Mouse (Mus musculus): ENCODE data around the gene Pls1. TPM values are rescaled to one million over a fixed set of nuclear protein-coding genes. Genes with fewer than 3 reads are reported as not detected.

Pls1 gene
- polyA plus RNA-seq, 2 experiments, result 0.69 to 1.8 TPM

DNA sequence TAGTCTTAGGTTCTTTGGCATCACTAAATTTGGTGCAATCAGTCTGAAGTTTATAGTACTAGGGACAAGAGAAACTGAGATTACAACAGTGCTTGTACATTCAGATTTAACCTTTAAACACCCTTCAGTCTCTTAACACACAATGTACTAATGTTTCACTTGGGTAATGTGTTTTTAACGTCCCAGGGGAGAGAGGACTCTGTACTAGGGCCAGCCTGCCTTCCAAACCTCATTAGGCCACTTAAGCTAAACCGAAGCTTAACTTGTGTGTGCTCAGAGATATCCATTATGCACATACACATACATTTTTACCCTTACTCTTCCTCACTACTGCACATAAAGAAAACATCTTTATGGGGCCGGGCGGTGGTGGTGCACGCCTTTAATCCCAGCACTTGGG lies 97.8 kb downstream of the Pls1 start:
- no peaks in the 10 kb centered on the region for H3K36me3 ChIP-seq (ENCODE audit: control insufficient read depth, insufficient read depth, low read length)
- 89% methylated on average over 5 of the region's 5 CpGs for WGBS

DNA sequence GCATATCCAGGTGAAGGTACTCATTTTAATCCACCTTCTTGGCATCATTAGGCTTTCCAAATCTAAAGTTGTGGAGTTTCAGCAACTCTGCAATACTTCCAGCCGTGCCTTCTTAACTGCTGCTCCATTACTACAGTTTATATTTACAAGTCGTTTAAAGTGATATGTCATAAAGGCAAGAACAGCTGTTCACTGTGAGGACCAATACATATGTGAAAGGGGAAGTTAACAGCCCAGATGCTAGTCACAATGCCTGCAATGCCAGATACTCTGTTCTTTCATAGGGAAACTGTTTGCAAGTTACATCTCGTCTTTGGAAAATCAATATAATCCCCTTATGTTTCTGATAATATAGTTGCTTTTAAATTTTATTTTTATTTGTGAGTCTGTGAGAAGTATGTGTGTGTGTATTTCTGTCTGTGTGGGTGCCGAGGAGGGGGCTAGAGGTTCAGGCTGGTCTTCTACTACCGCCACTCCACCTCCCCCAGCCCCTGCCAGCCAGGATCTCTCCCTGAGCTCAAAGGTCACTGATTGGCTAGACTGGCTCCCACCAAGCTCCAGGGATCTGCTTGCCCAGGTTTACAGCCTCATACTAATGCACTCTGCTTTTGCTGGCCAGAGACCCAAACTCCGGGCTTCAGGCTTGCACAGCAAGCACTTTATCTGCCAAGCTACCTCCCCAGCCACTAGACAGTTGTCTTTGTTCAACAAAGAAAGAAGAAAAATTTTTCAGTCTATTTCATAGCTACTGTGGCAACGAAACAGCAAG lies 100.1 kb downstream of the Pls1 start:
- peak; percentile 16 for DNase-seq (ENCODE audit: low spot score)
- Histone ChIP-seq H3K9me3 (ENCODE audit: control insufficient read depth, low read length) (no peaks in the 10 kb centered on the region), H3K4me3 (replicated peaks; ENCODE audit: low read length) (no peak overlapping the region), H3K4me2 (replicated peaks; ENCODE audit: low read depth, low read length, severe bottlenecking) (no peak overlapping the region), H3K27ac (replicated peaks; ENCODE audit: low read depth, low read length) (no peak overlapping the region), H3K4me1 (ENCODE audit: control insufficient read depth, insufficient read depth, low read length) (peaks cover 3% of the 10 kb centered on the region; the same call in 1 of the 2 replicates), H3K36me3 (ENCODE audit: control insufficient read depth, insufficient read depth, low read length) (no peaks in the 10 kb centered on the region), H3K9ac (ENCODE audit: low read depth, low read length, severe bottlenecking) (no peak overlapping the region; the same call in 1 of the 2 replicates), H3K27me3 (ENCODE audit: control insufficient read depth, insufficient read depth, low read length) (no peaks in the 10 kb centered on the region)
- no peak for TF ChIP-seq POLR2A (IDR thresholded peaks at IDR 0.05; ENCODE audit: borderline replicate concordance, extremely low read depth, insufficient read depth, insufficient read length)
- ATAC-seq (ENCODE audit: low FRiP score, low read depth), result no peak
- WGBS, result 27% methylated on average over 7 of the region's 7 CpGs

More for the DNA sequence above, 97.8 kb downstream of the Pls1 start:
- Histone ChIP-seq H3K4me3 (replicated peaks; ENCODE audit: low read length) (no peak overlapping the region), H3K4me1 (ENCODE audit: control insufficient read depth, insufficient read depth, low read length) (peaks cover 6% of the 10 kb centered on the region), H3K27ac (replicated peaks; ENCODE audit: low read depth, low read length) (no peak overlapping the region), H3K27me3 (ENCODE audit: control insufficient read depth, insufficient read depth, low read length) (peaks cover 5% of the 10 kb centered on the region; the same call in 1 of the 2 replicates), H3K9me3 (ENCODE audit: control insufficient read depth, low read length) (no peaks in the 10 kb centered on the region), H3K4me2 (replicated peaks; ENCODE audit: low read depth, low read length, severe bottlenecking) (no peak overlapping the region), H3K9ac (ENCODE audit: low read depth, low read length, severe bottlenecking) (no peak overlapping the region)
- ATAC-seq (ENCODE audit: low FRiP score, low read depth) (no peak), DNase-seq (ENCODE audit: low spot score) (no peak)
- TF ChIP-seq POLR2A (IDR thresholded peaks at IDR 0.05; ENCODE audit: borderline replicate concordance, extremely low read depth, insufficient read depth, insufficient read length), result no peak

DNA sequence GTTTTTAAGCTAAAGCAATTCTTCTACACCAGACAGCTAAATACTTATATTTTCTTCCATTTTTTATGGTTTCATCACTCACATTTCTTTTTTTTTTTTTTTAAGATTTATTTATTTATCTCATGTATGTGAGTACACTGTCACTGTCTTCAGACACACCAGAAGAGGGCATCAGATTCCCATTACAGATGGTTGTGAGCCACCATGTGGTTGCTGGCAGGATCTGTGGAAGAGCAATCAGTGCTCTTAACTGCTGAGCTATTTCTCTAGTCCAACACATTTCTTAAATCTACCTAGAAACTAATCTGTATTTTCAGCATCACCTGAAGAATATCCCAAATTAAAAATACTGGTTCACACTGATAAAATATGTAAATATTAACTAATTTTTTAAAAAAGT lies 108.9 kb downstream of the Pls1 start:
- Histone ChIP-seq H3K9me3 (ENCODE audit: control insufficient read depth, low read length) (no peaks in the 10 kb centered on the region), H3K4me1 (ENCODE audit: control insufficient read depth, insufficient read depth, low read length) (no peaks in the 10 kb centered on the region), H3K4me3 (replicated peaks; ENCODE audit: low read length) (no peak overlapping the region), H3K9ac (ENCODE audit: low read depth, low read length, severe bottlenecking) (no peak overlapping the region), H3K27me3 (ENCODE audit: control insufficient read depth, insufficient read depth, low read length) (no peaks in the 10 kb centered on the region), H3K36me3 (ENCODE audit: control insufficient read depth, insufficient read depth, low read length) (no peaks in the 10 kb centered on the region), H3K27ac (replicated peaks; ENCODE audit: low read depth, low read length) (no peak overlapping the region), H3K4me2 (replicated peaks; ENCODE audit: low read depth, low read length, severe bottlenecking) (no peak overlapping the region)
- TF ChIP-seq POLR2A (IDR thresholded peaks at IDR 0.05; ENCODE audit: borderline replicate concordance, extremely low read depth, insufficient read depth, insufficient read length), result no peak
- DNase-seq (ENCODE audit: low spot score), result no peak
- no peak for ATAC-seq (ENCODE audit: low FRiP score, low read depth)

DNA sequence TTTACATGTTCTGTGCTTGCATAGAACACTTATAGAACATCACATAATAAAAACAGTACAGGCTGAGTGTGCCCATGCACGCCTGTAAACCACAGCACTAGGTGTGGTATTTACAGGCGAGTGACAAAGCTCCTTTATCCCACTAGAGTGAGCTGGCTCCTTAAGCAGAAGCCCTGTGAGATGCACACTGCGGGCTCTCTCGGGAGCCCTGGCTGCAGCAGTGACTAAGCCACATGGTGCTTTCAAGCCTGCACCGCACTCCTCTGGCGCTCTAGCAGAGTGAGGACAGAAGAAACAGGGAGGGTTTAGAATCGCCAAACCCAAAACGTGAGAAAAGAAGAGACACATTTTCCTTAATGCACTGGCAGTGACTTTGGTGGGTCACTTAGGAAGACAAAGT lies 132.5 kb downstream of the Pls1 start:
- H3K4me2 ChIP-seq (replicated peaks; ENCODE audit: low read depth, low read length, severe bottlenecking), result no peak overlapping the region
- H3K9me3 ChIP-seq (ENCODE audit: control insufficient read depth, low read length), result no peaks in the 10 kb centered on the region
- H3K4me1 ChIP-seq (ENCODE audit: control insufficient read depth, insufficient read depth, low read length), result no peaks in the 10 kb centered on the region
- TF ChIP-seq POLR2A (IDR thresholded peaks at IDR 0.05; ENCODE audit: borderline replicate concordance, extremely low read depth, insufficient read depth, insufficient read length), result no peak
- H3K4me3 ChIP-seq (replicated peaks; ENCODE audit: low read length), result no peak overlapping the region
- no peak overlapping the region for H3K27ac ChIP-seq (replicated peaks; ENCODE audit: low read depth, low read length)
- DNase-seq (ENCODE audit: low spot score) (no peak), ATAC-seq (ENCODE audit: low FRiP score, low read depth) (no peak)
- no peaks in the 10 kb centered on the region for H3K27me3 ChIP-seq (ENCODE audit: control insufficient read depth, insufficient read depth, low read length)
- WGBS, result 22% methylated on average over 8 of the region's 8 CpGs
- peaks cover 5% of the 10 kb centered on the region; the same call in 1 of the 2 replicates for H3K36me3 ChIP-seq (ENCODE audit: control insufficient read depth, insufficient read depth, low read length)
- H3K9ac ChIP-seq (ENCODE audit: low read depth, low read length, severe bottlenecking), result no peak overlapping the region

DNA sequence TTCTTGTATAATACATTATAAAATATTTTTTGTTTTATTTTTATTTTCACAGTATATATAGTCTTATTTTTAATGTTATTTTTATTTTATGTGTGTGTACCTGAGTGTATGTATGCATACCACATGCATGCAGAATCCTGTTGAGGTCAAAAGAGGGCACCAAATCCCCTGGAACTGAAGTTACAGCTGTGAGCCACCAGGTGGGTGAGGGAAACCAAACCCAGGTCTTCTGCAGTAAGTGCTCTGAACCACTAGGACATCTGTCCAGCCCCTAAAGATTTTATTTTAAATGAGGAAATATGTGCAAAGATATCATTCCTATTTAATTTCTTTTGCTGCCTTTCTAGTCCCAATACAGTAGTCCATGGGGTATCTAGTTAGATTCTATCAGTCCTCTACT lies 136.2 kb downstream of the Pls1 start:
- Histone ChIP-seq H3K36me3 (ENCODE audit: control insufficient read depth, insufficient read depth, low read length) (peaks cover 5% of the 10 kb centered on the region; the same call in 1 of the 2 replicates), H3K4me2 (replicated peaks; ENCODE audit: low read depth, low read length, severe bottlenecking) (no peak overlapping the region), H3K4me1 (ENCODE audit: control insufficient read depth, insufficient read depth, low read length) (no peaks in the 10 kb centered on the region), H3K27me3 (ENCODE audit: control insufficient read depth, insufficient read depth, low read length) (no peaks in the 10 kb centered on the region), H3K9me3 (ENCODE audit: control insufficient read depth, low read length) (no peaks in the 10 kb centered on the region), H3K9ac (ENCODE audit: low read depth, low read length, severe bottlenecking) (no peak overlapping the region), H3K27ac (replicated peaks; ENCODE audit: low read depth, low read length) (no peak overlapping the region), H3K4me3 (replicated peaks; ENCODE audit: low read length) (no peak overlapping the region)
- no peak for DNase-seq (ENCODE audit: low spot score)
- TF ChIP-seq POLR2A (IDR thresholded peaks at IDR 0.05; ENCODE audit: borderline replicate concordance, extremely low read depth, insufficient read depth, insufficient read length), result no peak
- ATAC-seq (ENCODE audit: low FRiP score, low read depth), result no peak

Data from limb, embryonic 14.5 days (tissue).